Mouse (Mus musculus): ENCODE results near the gene Gpr107. TPM values are rescaled to one million over a fixed set of nuclear protein-coding genes. Genes with fewer than 3 reads are reported as not detected.

Gpr107 gene
- total RNA-seq (2015; ENCODE audit: low replicate concordance): 15.1 and 24.7 TPM in 2 replicates
- 6.4 and 8.9 TPM in 2 replicates for total RNA-seq (2017; ENCODE audit: low replicate concordance)

DNA sequence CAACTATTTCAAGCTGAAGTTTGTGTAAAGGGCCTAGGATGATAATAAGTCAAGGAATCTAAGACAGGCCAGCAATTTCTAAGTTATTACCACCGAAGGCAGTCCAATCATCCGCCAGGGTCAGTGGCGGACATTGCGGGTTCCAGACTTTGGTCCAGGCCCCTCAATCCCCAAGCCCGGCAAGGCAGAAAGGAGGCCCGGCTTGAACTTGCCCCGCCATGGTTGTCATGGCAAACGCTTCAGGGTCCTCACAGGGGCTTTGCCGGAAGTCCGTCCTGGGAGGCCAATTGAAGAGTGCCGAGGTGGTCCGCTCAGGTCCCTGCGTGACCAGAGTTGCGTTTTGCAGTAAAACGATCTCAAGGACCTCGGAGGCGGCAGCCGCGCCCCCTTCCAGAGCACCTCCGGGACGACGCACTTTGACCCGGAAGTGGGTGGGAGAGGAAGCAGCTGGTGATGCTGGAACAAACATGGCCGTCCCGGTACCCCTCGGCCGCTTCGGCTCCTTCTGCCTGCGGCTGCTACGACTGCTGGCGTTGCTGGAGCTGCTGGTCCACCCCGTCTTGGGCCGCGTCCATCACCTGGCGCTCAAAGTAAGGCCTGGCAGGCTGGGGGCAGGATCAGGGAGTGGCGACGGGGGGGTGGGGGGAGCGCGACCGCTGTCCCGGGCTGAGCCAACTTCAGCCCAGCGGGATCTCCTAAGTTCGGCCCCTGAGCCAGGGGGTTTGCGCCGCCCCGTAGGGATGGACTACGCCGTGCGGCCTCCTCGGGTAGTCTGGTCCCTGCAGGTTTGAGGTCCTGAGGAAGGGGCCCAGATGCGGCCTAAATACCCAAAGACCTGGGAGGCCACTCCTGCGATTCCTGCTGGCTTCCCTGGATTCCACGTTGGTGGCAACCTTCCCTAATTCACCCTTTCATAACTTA, at the start of gene Gpr107:
Gene Gpr107, plus strand, starts transcription at position 425 of the 921 bp plus-strand sequence.
- peak; percentile 94 for ATAC-seq (replicated peaks; ENCODE audit: low FRiP score, poor library complexity, severe bottlenecking)

GRCm38 (mm10) chr2:31103321-31103720, 48.8 kb upstream of the Gpr107 start:
- no peak for ATAC-seq (replicated peaks; ENCODE audit: low FRiP score, poor library complexity, severe bottlenecking)

GRCm38 (mm10) chr2:31105279-31105678, 46.8 kb upstream of the Gpr107 start:
- ATAC-seq (replicated peaks; ENCODE audit: low FRiP score, poor library complexity, severe bottlenecking): no peak

- ATAC-seq (replicated peaks; ENCODE audit: low FRiP score, poor library complexity, severe bottlenecking): no peak
Observed at GRCm38 (mm10) chr2:31106004-31106403, 46.1 kb upstream of the Gpr107 start.

DNA sequence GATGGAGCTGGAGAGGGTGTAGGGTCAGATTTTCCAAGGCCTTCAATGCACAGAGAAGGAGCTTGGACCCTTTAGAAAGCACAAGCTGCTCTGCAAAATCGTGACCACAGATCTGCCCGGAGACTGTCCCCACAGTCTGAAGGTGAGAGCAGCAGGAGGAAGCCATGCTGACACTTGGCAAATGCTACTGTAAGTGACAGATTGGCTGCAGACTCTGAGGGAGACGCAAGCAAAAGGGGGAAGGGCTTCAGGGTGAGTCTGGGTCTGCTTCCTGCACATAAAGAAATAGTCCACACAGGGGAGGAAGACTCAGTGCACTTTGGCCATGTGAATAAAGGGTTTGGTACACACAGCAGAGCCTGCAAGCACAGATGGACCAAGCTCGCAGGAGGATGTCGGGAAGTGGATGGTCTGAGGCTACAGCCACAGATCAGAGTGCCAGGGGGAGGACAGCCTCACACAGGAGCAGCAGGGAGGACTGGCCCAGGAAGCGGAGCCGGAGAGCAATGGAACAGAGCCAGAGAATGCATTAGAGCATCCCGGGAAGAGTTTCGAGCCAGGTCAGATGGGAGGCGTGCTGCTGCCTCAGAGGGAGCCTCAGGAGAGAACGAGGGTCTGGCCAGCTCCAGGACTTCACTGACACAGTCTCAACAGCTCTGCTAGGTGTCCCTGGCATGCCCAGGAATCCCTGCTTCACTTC, 45.3 kb upstream of the Gpr107 start:
- no peak for ATAC-seq (replicated peaks; ENCODE audit: low FRiP score, poor library complexity, severe bottlenecking)

DNA sequence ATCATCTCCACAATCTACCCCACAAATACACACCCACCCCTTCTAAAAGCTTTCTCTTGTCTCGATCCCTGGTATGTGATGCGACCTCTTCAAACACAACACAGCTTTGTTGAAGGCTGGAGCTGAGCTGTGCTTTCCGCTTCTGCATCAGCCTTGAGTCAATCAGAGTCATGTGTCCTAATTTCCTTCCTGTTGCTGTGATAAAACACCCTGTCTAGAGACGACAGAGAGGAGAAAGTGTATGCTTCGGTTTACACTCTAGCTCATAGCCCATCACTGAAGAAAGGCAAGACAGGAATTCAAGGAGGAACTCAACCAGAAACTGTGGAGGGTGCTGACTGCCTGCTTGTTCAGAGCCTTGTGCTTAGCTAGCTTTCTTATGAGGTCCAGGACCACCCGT, 43.9 kb upstream of the Gpr107 start:
- ATAC-seq (replicated peaks; ENCODE audit: low FRiP score, poor library complexity, severe bottlenecking): no peak

DNA sequence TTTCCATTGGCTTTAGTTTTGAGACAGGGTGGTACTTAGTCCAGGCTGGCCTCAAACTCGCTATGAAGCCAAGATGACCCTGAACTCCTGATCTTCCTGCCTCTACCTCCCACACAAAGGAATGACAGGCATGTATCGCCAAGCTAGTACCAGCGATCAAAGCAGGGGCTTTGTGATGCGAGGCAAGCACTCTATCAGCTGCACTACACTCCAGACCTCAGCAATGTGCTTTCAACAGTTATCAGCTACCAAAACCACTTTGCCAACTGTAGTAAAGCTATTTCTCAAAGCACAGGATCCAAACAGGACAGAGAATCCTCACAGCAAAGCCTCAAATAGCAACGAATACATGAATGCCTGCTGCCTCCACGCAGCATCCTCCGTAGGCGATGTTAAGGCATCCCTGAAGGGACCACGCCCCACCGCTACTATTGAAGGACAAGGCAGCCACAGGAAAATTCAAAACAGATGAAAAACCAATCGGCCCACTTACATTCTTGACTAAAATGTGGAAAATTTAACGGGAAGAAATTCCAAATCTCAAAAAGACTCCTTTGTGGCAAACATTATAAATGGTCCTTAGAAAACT, 42.1 kb upstream of the Gpr107 start:
- ATAC-seq (replicated peaks; ENCODE audit: low FRiP score, poor library complexity, severe bottlenecking): no peak

DNA sequence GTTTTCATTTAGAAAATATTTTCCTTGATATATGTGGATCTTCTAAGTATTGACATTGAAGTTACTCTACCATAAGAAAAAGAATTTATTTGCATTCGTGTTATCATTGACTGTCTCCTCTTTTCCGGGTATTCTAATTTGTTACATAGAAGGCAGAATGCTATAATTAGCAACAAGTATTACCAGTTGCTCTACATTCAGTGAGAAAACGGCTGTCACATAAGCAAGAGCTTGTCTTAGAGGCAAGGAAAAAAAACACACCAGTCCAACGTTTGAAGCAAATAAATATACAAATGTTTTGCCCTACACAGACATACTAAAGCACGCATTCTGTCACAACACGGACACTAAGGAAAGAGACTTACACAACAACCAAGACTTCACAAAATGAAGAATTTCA, 40.4 kb upstream of the Gpr107 start:
- no peak for ATAC-seq (replicated peaks; ENCODE audit: low FRiP score, poor library complexity, severe bottlenecking)

DNA sequence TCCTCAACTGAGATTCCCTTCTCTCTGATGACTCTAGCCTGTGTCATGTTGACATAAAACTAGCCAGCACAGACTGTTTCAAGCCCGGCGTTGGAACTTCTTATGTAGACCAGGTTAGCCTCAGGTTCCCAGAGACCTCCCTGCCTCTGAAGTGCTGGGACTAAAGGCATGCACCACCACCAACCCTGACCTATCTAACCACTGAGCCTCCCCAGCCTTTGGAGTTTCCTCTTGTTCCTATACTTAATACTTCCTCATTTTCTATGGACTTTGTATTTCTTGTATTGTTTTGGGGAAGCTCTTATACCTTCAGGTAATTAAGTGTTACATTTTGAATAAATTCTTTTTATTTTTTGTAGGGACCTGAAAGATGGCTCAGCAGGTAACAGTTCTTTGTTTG, 37.9 kb upstream of the Gpr107 start:
- ATAC-seq (replicated peaks; ENCODE audit: low FRiP score, poor library complexity, severe bottlenecking): no peak

- ATAC-seq (replicated peaks; ENCODE audit: low FRiP score, poor library complexity, severe bottlenecking): 0 out of 2 replicates have a peak, but pooled peaks have one; percentile 36
Observed at GRCm38 (mm10) chr2:31115091-31115942, 36.8 kb upstream of the Gpr107 start.

GRCm38 (mm10) chr2:31115943-31116731, 36.0 kb upstream of the Gpr107 start:
- ATAC-seq (replicated peaks; ENCODE audit: low FRiP score, poor library complexity, severe bottlenecking): no peak

- ATAC-seq (replicated peaks; ENCODE audit: low FRiP score, poor library complexity, severe bottlenecking): no peak
Observed at GRCm38 (mm10) chr2:31118211-31118610, 33.9 kb upstream of the Gpr107 start.

GRCm38 (mm10) chr2:31118639-31119380, 33.3 kb upstream of the Gpr107 start:
- ATAC-seq (replicated peaks; ENCODE audit: low FRiP score, poor library complexity, severe bottlenecking): no peak

DNA sequence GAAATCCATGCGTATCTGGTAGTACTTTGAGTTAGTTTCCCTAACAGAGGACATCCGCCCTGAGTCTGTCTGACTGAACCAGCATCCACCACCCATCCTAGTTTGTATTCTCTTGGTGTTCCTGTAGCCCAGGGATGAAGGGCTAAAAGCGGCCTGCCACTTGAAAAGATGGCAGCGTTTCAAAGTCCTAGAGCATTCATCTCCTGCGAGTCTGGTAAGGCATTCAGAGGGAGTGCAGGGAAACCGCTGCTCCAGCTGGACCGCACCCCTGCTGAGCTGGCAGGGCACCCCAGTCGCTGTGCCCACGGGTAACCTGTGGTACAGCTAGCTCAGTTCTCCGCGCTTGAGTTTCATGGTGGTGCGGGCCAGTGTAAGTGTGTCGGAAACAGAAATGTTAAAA, 32.3 kb upstream of the Gpr107 start:
- no peak for ATAC-seq (replicated peaks; ENCODE audit: low FRiP score, poor library complexity, severe bottlenecking)

- ATAC-seq (replicated peaks; ENCODE audit: low FRiP score, poor library complexity, severe bottlenecking): no peak
Observed at GRCm38 (mm10) chr2:31121131-31121693, 30.9 kb upstream of the Gpr107 start.

DNA sequence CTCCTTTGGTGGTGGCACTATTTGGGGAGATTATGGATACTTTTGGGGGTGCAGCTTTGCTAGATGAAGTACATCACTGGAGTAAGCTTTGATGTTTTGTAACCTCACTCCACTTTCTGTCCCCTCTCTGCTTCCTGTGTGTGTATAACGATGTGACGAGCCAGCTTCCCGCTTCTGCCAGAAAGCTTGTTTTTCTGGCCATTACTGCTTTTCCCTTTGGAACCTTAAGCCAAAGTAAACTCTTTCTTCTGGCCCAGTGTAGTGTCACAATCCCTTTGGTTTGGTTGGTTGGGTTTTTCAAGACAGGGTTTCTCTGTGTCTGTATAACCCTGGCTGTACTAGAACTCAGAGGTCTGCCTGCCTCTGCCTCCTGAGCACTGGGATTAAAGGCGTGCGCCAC, 29.3 kb upstream of the Gpr107 start:
- no peak for ATAC-seq (replicated peaks; ENCODE audit: low FRiP score, poor library complexity, severe bottlenecking)

GRCm38 (mm10) chr2:31123493-31123892, 28.6 kb upstream of the Gpr107 start:
- no peak for ATAC-seq (replicated peaks; ENCODE audit: low FRiP score, poor library complexity, severe bottlenecking)

DNA sequence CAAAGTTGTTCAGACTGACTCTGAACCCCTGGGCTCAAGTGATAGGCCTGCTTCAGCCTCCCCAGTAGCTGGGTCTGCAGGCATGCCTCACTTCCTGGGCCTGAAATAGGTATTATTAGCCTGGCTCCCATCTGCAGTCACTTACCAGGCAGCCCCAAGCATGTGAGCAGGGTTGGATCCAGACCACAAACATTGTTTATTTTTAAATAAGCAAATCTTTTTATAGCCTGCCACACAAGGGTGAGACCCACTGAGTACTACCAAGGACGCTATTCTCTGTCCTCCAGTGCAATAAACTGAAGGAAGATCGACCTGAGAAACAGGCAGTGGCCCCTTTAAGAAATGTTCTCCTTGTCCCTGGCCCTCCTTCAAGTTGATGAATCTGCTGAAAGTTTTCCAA, 27.4 kb upstream of the Gpr107 start:
- ATAC-seq (replicated peaks; ENCODE audit: low FRiP score, poor library complexity, severe bottlenecking): no peak

Measured in erythroid progenitor cell, adult 5-6 weeks (primary cell).